Mouse (Mus musculus): ENCODE measurements at regions not wholly inside any gene's neighbourhood (a gene's known extent, or its start where the extent isn't known, plus 50 kb on each side); places are given as distances from the start of the nearest gene placed in this dataset.

- no peak for DNase-seq (ENCODE audit: low spot score in 2 of 2)
These were observed 192.2 kb downstream of the Lmo4 start for GRCm38 (mm10) chr3:144012820-144013219.

GRCm38 (mm10) chr3:144012173-144012572 lies 192.8 kb downstream of the Lmo4 start:
- no peak for DNase-seq (ENCODE audit: low spot score in 2 of 2)

GRCm38 (mm10) chr3:144011456-144012025 lies 193.5 kb downstream of the Lmo4 start:
- no peak for DNase-seq (ENCODE audit: low spot score in 2 of 2)

GRCm38 (mm10) chr3:144010558-144010957 lies 194.5 kb downstream of the Lmo4 start:
- DNase-seq (ENCODE audit: low spot score in 2 of 2), result no peak

GRCm38 (mm10) chr3:144007111-144007619 lies 197.9 kb downstream of the Lmo4 start:
- no peak for DNase-seq (ENCODE audit: low spot score in 2 of 2)

- no peak for DNase-seq (ENCODE audit: low spot score in 2 of 2)
These were observed 207.1 kb downstream of the Lmo4 start for GRCm38 (mm10) chr3:143997909-143998308.

- DNase-seq (ENCODE audit: low spot score in 2 of 2), result no peak
These were observed 210.0 kb downstream of the Lmo4 start for GRCm38 (mm10) chr3:143995045-143995444.

- no peak for DNase-seq (ENCODE audit: low spot score in 2 of 2)
These were observed 216.0 kb downstream of the Lmo4 start for GRCm38 (mm10) chr3:143988991-143989390.

GRCm38 (mm10) chr3:143988037-143988436 lies 217.0 kb downstream of the Lmo4 start:
- no peak for DNase-seq (ENCODE audit: low spot score in 2 of 2)

- no peak for DNase-seq (ENCODE audit: low spot score in 2 of 2)
These were observed 218.2 kb downstream of the Lmo4 start for GRCm38 (mm10) chr3:143986798-143987197.

- no peak for DNase-seq (ENCODE audit: low spot score in 2 of 2)
These were observed 218.9 kb downstream of the Lmo4 start for GRCm38 (mm10) chr3:143986200-143986506.

- DNase-seq (ENCODE audit: low spot score in 2 of 2), result no peak
These were observed 219.4 kb downstream of the Lmo4 start for GRCm38 (mm10) chr3:143985349-143986199.

- DNase-seq (ENCODE audit: low spot score in 2 of 2), result no peak
These were observed 226.3 kb downstream of the Lmo4 start for GRCm38 (mm10) chr3:143978703-143979102.

GRCm38 (mm10) chr3:143977886-143978447 lies 227.1 kb downstream of the Lmo4 start:
- DNase-seq (ENCODE audit: low spot score in 2 of 2), result no peak

- DNase-seq (ENCODE audit: low spot score in 2 of 2), result no peak
These were observed 231.4 kb downstream of the Lmo4 start for GRCm38 (mm10) chr3:143973582-143973981.

- no peak for DNase-seq (ENCODE audit: low spot score in 2 of 2)
These were observed 232.7 kb downstream of the Lmo4 start for GRCm38 (mm10) chr3:143972351-143972750.

- no peak for DNase-seq (ENCODE audit: low spot score in 2 of 2)
These were observed 234.2 kb downstream of the Lmo4 start for GRCm38 (mm10) chr3:143970771-143971170.

GRCm38 (mm10) chr3:143955508-143955907 lies 249.5 kb downstream of the Lmo4 start:
- no peak for DNase-seq (ENCODE audit: low spot score in 2 of 2)

- no peak for DNase-seq (ENCODE audit: low spot score in 2 of 2)
These were observed 250.2 kb downstream of the Lmo4 start for GRCm38 (mm10) chr3:143954822-143955221.

- no peak for DNase-seq (ENCODE audit: low spot score in 2 of 2)
These were observed 252.7 kb downstream of the Lmo4 start for GRCm38 (mm10) chr3:143952289-143952688.

- DNase-seq (ENCODE audit: low spot score in 2 of 2), result no peak
These were observed 255.4 kb downstream of the Lmo4 start for GRCm38 (mm10) chr3:143949656-143950055.

GRCm38 (mm10) chr3:143949026-143949637 lies 255.9 kb downstream of the Lmo4 start:
- DNase-seq (ENCODE audit: low spot score in 2 of 2), result no peak

Data from layer of hippocampus, postnatal 10 days (tissue).